Mouse (Mus musculus): ENCODE measurements around the gene Ferd3l.

Ferd3l gene

DNA sequence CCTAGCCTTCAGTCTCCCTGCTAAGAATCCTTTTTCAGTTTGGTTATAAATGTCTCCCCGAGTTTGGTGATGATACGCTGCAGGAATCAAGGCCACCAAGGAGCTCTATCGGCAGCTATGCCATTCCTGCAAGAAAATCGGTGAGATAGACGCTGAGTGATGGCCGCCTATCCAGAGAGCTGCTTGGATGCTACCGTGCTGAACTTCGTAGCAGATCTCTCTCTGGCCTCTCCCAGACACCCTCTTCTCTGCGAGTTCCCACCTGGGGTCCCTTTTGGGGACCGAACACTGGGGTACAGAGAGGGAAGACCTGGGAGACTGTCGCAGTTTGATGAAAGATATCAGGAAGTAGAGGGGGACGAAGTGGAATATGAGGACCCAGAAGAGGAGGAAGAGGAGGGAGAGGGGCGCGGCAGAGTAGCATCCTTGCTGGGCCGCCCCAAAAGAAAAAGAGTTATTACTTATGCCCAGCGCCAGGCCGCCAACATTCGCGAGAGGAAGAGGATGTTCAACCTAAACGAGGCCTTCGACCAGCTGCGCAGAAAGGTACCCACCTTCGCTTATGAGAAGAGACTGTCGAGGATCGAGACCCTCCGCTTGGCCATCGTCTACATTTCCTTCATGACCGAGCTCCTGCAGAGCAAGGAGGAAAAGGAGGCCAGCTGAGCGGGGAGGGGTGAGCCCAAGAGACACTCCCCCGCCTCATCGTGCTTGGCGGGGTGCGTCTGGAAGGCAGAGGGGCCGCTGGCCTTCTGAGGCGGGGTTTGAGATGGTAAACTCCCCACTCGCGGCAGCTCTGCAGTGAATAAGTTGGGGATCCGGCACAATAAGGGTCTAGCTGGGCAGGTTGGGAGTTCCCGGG lies at the start of gene Ferd3l:
Ferd3l (plus strand) TSS at position 95 of the 862 bp plus-strand sequence.
- DNase-seq (ENCODE audit: low spot score): no peak

DNA sequence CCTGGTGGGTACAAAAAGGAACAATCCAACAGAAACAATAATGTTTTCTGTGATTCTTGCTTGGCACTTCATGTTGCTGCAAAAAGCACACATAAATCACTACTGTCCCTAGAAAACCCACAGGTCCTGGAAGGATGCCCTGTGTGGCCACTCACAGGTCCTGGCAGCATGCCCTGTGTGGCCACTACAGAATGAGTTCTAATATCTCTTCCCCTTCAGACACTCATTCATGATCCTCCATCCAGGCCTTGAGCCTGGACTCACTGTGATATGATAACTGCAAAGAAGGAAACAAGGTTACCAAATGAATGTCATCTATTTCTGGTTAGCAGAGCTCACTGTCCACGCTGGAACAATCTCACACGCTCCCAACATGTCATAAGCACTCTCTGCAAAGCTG lies 34.3 kb upstream of the Ferd3l start:
- no peak for DNase-seq (ENCODE audit: low spot score)

DNA sequence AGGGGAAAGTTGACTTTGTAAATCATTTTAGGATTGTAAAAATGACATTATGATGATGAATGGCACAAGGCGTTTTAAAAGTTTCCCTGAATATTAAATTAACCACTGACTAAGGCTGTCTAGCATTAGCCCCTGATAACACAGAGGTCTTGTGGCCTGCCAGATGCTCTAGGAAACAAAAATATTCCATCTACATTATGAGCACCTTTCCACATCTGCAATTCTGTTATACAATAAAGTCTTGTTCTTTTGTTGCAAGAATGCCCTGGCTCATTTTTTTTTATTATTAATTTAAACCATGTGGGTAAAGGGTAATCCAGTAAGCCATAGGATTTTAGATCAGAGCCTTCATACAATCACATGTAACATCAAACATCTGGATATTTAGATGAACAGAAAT lies 33.6 kb upstream of the Ferd3l start:
- DNase-seq (ENCODE audit: low spot score): no peak

DNA sequence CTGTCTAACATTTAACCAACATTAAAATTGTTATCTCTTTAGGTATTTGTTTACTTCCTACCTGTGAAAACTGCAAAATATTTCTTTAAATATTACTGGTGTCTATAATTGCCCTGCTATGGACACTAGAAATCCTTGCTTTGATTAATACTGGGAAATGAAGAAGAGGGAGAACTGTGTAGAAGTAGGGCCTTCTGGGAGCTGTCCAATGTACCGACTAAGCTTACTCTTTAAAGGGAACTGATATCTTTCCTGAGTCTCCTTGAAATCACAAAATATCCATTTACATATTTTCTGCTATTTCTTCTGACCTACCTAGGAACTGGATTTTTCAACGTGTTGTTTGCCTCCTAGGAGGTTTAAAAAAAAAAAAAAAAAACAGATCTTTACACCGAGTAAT lies 1.5 kb upstream of the Ferd3l start:
- DNase-seq (ENCODE audit: low spot score): no peak

DNA sequence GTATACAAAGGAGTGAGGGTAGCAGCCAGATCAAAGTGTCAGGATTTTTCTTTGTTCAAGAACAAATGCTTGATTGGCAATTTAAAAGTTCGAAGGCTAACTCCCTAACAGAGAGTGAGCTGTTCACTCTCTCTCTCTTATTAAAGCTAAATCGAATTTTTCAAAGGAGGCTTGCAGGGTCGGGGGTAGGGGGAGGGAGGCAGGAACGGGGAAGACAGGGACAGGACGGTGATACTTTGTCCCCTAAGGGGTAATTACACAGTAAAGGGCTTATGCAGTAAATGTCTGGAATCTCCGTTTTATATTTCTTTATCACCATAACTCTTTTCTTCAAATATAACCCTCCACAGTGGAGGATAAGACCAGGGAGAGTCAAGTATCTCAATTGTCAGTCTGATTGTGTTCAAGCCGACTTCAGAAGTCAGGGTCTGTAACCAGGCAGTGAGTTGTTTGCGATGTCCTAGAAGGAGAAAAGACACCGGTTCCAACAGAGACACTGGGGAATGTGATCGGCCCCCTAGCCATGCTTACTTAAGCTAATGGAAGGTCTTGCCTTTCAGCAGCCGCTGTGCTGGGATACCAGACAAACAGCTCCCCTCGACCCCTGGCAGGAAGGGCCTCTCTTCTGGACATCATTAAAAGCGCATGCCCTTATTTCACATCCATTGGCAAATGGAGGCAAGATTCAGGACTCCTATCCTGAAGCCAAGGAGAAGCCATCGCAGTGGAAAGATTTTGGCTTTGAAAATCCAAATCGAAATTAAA lies 709 bp upstream of the Ferd3l start:
- DNase-seq (ENCODE audit: low spot score): no peak

DNA sequence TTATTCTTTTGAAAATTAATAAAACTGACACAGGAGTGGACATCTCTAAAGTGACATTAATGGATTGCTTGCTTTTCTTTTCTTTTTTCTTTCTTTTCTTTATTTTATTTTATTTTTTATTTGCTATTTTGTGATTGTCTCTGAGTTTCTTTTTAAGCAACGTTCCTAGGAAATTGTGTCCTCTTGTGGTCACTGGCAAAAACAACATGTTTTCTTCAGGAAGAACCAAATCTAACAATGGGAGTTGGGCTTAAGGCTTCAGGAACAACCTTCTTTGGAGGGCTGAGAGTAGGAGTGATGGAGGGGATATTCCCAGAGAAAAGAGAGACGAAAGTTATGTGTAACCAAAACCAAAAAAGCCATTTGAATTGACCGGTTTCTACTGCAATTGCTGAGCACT lies 24.6 kb downstream of the Ferd3l start:
- no peak for DNase-seq (ENCODE audit: low spot score)

DNA sequence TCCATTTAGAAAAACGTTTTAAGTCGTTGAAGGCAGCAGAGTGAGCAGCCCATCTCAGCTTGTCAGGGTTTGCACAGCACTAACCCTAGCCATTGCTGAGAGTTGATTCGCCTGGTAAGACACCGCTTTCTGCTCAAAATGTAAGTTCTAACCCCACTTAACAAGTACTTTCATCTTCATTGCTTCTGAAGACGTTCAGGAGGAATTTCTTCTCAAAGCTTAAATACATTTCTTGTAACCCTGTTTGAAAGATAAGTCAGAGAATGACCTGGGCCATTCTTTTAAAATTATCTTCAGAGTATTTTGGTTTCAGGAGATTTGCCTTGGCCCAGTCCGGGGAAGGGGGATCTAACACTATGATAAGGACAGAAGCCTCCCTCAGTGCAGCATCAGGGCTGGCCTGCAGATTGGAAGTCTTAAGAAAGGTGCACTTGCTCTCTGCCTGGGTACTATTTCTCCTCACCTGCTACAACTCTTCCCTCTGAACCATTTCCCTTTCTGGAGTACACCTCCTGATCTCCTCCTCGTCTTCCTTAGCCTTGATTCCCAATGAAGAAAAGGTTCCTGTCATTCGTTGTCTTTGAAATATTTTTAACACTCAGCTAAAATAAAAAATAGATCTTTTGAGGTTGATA lies 26.8 kb downstream of the Ferd3l start:
- no peak for DNase-seq (ENCODE audit: low spot score)

DNA sequence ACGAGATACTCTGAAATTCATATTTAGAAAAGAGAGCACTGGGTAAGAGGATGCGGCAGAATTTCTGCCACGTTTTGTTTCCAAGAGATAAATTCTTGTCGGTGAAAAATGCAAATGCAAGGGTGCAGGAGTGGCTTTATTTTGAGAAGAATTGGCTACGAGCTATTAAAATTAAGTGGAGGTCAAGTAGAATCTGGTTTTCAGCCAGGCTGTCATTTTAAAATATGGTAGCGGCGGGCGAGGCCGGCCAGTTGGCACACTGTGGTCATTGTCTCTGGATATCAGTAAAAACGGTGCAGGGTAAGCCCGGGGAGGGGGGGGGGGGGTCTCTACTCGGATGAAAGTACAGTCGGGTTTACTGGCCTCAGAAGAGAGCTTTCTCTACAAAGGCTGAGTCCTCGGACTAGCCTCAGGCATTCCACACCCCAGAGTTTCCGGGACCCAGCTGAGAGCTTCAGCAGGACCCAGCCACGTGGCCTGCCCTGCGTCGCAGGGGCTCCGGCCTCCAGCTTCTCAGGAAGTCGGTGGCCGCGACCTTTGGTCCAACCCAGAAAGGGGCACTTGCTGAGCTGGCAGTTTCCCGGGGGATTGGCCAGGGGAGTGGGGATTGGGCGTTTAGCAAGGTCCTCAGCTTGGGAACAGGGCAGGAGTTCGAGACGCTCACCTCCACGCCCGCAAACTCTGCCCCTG lies 27.5 kb downstream of the Ferd3l start:
- no peak for DNase-seq (ENCODE audit: low spot score)

DNA sequence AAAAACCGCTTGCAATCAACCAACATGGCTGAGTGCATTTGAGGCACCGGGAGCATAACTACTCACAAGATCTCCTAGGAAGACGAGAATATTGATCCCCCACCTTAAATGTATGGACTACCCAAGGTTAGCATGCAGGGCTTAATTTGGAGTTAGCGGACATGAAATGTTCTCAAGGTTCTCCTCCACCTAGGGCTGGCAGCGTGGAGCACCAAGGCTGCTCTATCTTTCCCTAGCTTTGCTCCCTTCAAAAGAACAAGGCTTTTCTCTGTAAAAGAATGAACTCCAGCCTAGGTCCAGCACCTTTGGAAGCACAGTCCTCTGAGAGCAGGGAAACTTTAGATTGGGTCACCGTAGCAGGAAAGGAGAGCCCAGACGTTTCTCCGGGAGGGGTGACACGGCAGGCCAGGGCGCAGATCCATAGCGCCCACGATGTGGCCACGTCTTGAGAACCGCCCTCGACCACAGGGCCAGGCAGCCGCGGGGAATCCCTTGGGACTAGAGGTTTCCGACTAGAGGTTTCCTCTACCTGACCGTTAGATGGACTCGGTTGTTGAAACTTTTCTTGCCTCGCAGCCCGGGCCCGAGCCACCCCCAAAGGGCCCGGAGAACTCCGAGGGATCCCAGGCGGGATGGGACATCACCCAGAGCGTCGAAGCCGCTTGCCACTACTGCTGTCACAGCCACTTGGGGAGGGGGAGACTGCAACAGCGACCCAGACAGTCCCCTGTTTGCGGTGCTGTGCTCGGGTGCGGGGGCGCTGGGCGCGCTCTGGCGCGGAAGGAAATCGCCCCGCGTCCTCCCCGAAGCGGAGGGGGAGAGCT lies 28.6 kb downstream of the Ferd3l start:
- DNase-seq (ENCODE audit: low spot score): peak; percentile 31

DNA sequence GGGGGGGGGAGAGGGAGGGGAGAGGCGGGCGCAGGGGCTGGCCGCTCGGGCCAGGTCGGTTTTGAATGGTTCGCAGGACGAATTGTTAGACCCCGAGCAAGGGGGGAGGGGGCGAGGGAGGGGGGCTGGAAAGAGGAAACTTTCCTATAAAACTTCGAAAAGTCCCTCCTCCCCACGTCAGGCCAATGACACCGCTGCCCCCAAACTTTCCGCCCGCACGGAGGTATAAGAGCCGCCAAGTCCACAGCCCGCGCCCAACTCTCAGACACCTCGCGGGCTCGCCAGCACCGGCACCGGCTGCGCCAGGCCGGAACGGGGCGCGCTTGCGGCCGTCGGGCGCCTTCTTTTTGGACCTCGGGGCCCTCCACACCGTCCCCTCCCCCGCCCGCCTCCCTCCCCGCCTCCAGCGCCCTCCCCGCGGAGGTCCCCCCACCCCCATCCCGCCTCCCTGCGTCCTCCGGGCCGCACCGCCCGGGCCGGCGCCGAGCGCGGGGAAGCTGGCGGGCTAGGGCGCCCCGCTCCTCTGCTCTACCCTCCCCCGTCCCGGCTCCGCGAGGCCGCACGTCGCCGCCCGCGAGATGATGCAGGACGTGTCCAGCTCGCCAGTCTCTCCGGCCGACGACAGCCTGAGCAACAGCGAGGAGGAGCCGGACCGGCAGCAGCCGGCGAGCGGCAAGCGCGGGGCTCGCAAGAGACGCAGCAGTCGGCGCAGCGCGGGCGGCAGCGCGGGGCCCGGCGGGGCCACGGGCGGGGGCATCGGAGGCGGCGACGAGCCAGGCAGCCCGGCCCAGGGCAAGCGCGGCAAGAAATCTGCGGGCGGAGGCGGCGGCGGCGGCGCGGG lies 29.4 kb downstream of the Ferd3l start, which contains the start of gene Twist1:
Twist1 (plus strand) TSS at position 272 of the 841 bp plus-strand sequence.
- DNase-seq (ENCODE audit: low spot score): peak; percentile 58

DNA sequence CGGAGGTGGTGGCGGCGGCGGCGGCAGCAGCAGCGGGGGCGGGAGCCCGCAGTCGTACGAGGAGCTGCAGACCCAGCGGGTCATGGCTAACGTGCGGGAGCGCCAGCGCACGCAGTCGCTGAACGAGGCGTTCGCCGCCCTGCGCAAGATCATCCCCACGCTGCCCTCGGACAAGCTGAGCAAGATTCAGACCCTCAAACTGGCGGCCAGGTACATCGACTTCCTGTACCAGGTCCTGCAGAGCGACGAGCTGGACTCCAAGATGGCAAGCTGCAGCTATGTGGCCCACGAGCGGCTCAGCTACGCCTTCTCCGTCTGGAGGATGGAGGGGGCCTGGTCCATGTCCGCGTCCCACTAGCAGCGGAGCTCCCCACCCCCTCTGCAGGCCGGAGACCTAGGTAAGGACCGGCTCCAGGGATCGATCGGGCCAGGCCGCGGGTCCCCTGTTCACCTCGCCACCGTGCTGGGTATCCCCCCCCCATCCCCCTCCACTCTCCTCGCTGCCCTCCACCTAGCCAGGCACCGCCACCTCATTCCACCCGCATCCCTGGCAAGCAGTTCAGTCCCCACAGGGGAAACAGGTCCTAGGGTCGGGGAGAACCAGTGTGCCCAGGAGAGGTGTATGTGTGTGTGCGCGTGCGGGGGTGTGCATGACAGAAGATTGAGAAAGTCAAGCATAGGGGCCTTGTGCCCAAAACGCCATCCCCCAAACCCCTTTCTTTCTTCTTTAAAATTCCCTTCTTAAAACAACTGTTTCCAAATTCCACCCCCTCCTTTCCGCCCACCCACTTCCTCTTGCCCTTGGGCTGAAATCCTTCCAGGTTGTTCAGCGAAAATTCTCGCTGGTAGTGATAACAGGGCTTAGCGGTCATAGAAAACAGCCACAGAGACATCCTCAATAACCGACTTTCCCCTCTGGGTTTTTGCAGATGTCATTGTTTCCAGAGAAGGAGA lies 30.3 kb downstream of the Ferd3l start:
- peak; percentile 21 for DNase-seq (ENCODE audit: low spot score)

DNA sequence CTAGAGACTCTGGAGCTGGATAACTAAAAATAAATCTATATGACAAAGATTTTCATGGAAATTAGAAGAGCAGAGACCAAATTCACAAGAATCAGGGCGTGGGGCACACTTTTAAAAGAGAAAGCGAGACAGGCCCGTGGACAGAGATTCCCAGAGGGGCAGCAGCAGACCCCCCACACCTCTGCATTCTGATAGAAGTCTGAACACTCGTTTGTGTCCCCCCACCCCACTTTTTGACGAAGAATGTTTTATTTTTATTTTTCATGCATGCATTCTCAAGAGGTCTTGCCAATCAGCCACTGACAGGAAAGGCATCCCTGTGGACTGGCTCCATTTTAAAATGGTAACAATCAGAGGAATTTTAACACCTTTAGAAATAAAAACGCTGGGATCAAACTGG lies 31.0 kb downstream of the Ferd3l start:
- no peak for DNase-seq (ENCODE audit: low spot score)

DNA sequence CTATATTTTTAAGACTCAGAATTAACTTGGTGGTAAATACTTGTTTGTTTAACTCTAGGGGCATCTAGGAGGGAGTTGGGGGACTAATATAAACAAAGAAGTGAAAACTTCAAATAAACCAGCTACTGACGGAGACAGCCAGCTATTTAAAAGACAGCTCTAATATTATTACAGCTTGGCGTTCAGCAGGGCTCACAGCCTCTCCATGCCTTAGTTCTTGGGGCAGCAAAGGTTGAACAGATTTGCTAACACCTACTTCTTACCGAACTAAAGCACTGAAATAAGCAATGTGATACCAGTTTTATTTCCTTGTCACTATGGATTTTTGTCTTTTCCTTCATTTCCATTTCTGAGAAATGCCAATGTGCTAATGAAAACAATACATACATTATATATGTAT lies 31.6 kb downstream of the Ferd3l start:
- no peak for DNase-seq (ENCODE audit: low spot score)

DNA sequence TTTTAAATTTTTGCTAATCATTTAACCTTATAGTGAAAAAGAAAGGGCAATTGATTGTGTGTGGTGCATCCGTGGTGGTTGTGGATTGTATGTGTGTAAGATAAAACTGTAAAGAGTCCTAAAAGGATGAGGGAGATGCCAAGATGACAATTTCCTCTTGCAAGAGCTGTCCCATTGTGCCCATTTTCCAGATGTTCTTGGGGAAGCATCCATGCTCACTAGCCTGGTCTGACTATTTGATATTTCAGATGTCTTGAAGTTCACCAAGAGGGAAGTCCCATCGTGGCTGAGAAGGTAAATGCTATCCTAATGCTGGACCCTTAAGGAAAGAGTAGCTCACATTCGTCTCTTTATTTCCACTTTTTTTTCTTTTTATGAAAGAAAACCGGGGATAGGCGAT lies 32.8 kb downstream of the Ferd3l start:
- DNase-seq (ENCODE audit: low spot score): no peak

DNA sequence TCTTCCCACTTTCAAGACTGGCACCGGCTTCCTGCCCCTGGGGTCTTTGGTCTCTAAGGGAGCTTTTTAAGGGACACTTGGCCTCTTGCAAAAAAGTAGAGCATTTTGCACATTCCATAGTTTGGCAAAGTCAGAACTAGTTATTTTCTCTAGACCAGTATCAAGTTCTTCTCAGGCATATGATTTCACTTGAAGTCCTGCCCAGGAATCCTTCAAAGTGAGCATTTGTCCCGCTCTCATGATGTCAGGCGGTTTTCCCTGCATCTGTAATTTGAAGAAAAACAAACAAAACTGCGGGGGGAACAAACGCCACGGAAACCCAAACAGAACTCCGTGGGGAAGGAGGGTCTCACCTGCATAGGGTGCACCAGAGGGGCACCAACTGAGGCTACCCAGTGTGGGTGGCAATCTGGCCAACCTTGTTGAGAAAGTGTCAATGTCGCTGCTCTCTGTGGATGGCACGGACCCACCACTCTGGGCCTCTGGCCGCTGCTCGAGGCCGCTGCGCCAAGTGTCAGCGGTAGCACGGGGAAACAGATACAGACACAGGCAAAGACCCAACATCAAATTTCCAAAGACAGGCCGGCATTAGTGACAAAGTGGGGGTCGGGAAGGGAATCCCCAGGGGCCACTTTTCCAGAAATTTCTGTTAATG lies 34.0 kb downstream of the Ferd3l start:
- DNase-seq (ENCODE audit: low spot score): no peak

DNA sequence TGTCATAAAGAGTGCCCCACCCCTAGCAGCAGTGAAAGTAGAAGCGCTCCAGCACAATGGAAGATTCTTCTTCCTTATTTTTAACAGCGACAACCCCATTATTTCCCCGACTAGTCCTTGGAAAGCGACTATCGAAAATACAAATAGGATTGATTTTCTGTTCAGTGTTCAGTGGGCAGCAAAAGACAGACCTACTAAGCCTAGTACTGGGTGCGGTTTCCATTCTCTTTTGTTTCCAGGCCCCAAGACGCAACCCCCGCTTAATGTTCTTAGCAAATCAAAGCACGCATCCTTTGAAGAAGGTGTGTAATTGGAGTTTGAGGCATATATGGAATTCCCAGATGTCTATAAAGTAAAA lies 34.5 kb downstream of the Ferd3l start:
- no peak for DNase-seq (ENCODE audit: low spot score)

DNA sequence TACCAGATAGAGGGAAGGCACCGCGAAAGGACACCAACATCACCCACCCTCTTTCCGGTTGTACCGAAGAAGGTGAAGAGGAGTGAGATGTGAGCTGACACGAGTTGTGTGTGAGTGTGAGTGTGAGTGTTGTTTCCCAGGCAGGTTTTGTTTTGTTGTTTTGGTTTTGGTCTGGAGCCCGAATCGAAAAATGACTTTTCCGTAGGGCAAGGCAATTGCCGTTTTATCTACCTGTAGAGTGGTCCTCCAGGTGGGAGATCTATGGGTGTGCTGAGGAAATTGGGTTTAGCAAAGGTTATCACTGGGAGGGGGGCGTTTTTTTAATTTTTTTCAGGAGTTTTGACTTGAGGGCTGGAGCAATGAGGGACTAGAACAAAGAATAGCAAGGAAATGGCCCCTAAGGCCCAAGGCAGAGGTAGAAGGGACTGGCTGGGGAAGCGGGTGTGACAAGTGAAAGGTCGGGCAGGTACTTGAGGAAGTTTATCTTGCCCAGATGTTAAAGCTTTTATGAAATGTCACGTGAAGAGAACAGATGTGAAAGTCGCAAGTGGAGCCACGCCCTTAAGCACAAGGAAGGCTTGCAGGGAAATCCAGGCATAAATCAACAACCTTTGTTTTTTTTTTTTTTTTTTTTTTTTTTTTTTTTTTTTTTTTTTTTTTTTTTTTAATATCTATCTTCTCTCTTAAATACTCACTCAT lies 35.6 kb downstream of the Ferd3l start:
- no peak for DNase-seq (ENCODE audit: low spot score)

DNA sequence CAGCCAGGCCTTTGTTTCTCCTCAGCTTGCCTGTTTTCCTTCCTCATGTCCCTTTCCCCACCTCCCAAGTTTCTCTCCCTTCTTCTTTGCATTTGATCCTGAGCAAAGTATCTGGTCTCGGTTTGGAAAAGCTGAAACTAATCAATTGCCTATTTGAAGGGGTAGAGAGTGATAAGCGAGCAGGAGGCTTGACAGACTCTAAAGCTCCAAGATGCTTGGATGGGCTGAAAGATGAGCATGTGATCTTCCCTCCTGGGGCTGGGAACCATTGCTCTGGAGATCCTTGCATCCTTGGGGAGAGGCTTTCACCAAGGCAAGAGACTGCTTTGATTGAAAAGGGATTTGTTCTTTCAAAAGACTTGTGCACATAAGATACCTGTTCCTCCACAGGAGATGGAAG lies 36.2 kb downstream of the Ferd3l start:
- DNase-seq (ENCODE audit: low spot score): no peak

All from ovary, postnatal 10 days (tissue).